Mouse (Mus musculus): Measurements from ENCODE around the gene Htra2. TPM values are rescaled to one million over a fixed set of nuclear protein-coding genes. Genes with fewer than 3 reads are reported as not detected.
A peak's percentile ranks its signal among the peaks of the same experiment; 100 is the strongest.

Htra2 gene
- total and polyA plus RNA-seq, 2 experiments from 2014 or later = 47.0 to 81.0 TPM

DNA sequence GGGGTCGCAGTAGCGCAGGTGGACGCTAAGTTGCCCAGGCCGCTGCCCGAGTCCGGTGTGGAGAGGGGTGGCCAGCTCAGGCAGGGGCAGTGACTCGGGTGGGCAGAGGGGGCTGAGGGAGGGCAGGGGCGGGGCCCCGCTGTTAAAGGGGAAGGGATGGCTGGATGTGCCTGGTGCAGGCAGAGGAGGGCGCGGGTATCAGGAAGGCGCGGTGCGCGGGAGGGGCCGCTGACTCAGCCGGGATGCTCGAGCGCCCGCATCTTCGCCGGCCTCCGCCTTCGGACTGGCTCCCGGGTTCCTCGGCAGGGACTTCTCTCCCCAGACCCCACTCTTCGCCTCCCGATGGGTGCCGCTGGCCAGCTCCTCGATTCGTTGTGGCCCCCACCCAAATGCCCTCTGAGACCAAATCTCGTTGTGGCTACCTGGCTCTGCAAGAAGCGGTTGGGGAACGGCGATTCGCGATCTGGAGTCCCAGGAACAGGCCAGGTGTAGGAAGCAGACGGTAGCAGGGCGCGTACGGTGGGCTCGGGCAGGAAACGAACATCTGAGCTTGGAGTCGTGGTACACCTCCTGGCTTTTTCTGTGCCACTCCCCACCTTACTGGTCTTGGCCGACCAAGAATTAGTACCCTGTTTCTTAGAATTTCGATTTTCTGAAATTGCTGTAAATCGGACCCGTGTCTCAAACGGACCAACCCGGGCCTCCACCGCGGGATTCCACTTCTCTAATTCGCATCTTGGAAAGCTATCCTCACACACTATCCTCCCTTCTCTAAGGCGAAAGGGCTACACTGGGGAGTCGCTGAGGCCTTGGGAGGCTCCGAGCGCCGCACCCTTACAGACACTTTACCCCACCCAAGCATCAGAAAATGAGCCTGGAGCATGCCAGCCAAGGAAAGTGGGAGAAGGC lies 15.5 kb upstream of the Htra2 start:
- 1% methylated on average over 58 of the region's 58 CpGs for WGBS
- H3K9me3 ChIP-seq (ENCODE audit: low read length) = no peaks in the 10 kb centered on the region
- DNase-seq (peak; percentile 84), ATAC-seq (no peak)
- H3K4me2 ChIP-seq (ENCODE audit: low read depth) = no peak overlapping the region
- H3K36me3 ChIP-seq (ENCODE audit: insufficient read depth) = no peaks in the 10 kb centered on the region
- no peak overlapping the region for H3K27ac ChIP-seq (ENCODE audit: low read depth, low read length)
- TF ChIP-seq CTCF (IDR thresholded peaks at IDR 0.05; ENCODE audit: low read depth) = no peak
- no peaks in the 10 kb centered on the region for H3K4me1 ChIP-seq (ENCODE audit: insufficient read depth)
- no peak overlapping the region for H3K4me3 ChIP-seq (ENCODE audit: low read depth, low read length)
- H3K27me3 ChIP-seq (ENCODE audit: insufficient read depth, low read length) = peaks cover 66% of the 10 kb centered on the region
- H3K9ac ChIP-seq = no peak overlapping the region

DNA sequence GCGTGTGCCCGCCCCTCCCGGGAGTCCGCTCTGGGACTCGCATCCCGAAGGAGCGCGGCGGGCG lies 15.0 kb upstream of the Htra2 start, which contains the start of gene Tlx2:
Gene Tlx2 (minus strand): TSS at position 47 of the 64 bp plus-strand sequence.
- Histone ChIP-seq H3K27me3 (ENCODE audit: insufficient read depth, low read length) (peaks cover 66% of the 10 kb centered on the region), H3K4me1 (ENCODE audit: insufficient read depth) (no peaks in the 10 kb centered on the region), H3K4me2 (ENCODE audit: low read depth) (no peak within 1 kb of the TSS), H3K9me3 (ENCODE audit: low read length) (no peaks in the 10 kb centered on the region), H3K9ac (no peak within 1 kb of the TSS), H3K27ac (ENCODE audit: low read depth, low read length) (no peak within 1 kb of the TSS), H3K4me3 (ENCODE audit: low read depth, low read length) (no peak within 1 kb of the TSS), H3K36me3 (ENCODE audit: insufficient read depth) (no peaks in the 10 kb centered on the region)
- TF ChIP-seq CTCF (IDR thresholded peaks at IDR 0.05; ENCODE audit: low read depth) = no peak
- 1% methylated on average over 10 of the region's 10 CpGs for WGBS
- ATAC-seq (no peak), DNase-seq (no peak)

DNA sequence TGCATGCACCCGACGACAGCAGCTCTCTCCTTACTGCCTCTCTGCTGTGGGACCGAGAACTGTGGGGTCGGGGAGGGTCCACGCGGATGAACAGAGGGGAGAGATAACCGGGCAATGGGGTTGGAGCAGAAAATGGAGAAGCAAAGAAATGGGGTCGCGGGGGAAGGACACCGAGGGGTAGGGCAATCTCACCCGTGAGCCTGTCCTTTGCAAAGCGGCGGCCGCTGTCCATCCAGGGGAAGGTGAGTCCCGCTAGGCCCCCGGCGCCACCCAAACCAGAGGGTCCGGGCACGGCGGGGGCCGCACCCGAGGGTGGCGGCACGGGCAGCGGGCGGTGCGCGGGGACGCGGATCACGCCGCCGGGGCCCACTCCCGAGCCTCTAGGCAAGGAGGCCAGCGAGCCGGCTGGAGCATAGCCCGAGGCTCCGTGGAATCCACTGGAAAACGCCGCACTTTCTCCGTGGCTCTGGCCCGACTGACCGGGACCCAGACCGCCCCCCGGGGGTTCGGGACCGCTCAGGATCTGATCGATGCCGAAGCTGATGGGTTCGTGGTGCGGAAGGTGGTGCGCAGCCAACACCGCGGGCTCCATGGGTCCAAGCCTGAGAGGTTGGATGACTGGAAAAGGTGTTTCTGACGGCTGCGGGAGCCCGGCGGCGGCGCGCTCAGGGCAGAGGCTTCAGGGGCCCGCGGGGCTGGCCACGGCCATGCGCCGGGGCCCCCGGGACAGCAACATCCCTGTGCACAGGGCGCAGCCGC lies 14.6 kb upstream of the Htra2 start:
- no peak for TF ChIP-seq CTCF (IDR thresholded peaks at IDR 0.05; ENCODE audit: low read depth)
- peak; percentile 16 for DNase-seq
- WGBS = 3% methylated on average over 68 of the region's 69 CpGs
- ATAC-seq = no peak; the same call in 1 of the 2 replicates
- Histone ChIP-seq H3K9me3 (ENCODE audit: low read length) (no peaks in the 10 kb centered on the region), H3K27ac (ENCODE audit: low read depth, low read length) (no peak overlapping the region), H3K4me3 (ENCODE audit: low read depth, low read length) (no peak overlapping the region), H3K27me3 (ENCODE audit: insufficient read depth, low read length) (peaks cover 67% of the 10 kb centered on the region), H3K4me2 (ENCODE audit: low read depth) (no peak overlapping the region), H3K36me3 (ENCODE audit: insufficient read depth) (no peaks in the 10 kb centered on the region), H3K9ac (no peak overlapping the region), H3K4me1 (ENCODE audit: insufficient read depth) (no peaks in the 10 kb centered on the region)

DNA sequence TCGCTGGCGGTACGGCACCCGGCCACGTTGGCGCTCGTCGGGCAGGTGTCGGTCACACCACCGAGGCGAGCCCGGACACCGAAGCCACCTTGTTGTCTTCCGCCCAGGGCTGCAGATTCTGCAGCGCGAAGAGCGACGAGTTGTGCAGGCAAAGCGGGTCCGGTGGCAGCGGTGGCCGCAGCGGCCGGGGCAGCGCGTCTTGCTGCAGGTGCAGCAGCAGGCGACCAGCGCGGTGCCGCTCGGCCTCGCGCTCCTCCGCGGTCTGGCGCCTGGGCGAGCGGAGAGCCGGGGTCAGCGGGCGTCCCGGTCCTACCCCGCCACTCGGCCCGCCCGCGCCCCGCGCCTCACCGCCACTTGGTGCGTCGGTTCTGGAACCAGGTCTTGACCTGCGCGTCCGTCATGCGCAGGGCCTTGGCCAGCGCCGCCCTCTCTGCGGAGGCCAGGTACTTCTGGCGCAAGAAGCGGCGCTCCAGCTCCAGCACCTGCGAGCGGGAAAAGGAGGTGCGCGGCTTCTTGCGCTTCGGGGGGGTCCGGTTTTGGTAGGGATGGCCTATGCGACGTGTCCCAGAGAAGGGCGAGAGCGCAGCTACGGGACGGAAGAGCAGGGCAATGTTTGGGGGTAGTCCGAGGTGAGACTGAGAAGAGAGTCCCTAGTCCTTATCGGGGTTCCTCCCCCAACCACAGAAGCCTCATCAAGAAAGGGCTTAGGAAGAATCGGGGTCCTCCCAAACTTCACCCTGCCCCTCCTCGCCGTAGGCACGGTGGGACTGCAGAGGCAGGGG lies 13.8 kb upstream of the Htra2 start:
- Histone ChIP-seq H3K9ac (no peak overlapping the region), H3K27ac (ENCODE audit: low read depth, low read length) (no peak overlapping the region), H3K4me2 (ENCODE audit: low read depth) (no peak overlapping the region), H3K27me3 (ENCODE audit: insufficient read depth, low read length) (peaks cover 60% of the 10 kb centered on the region), H3K9me3 (ENCODE audit: low read length) (no peaks in the 10 kb centered on the region), H3K4me3 (ENCODE audit: low read depth, low read length) (0 out of 2 replicates have a peak overlapping the region, but pooled peaks have one; percentile 9), H3K36me3 (ENCODE audit: insufficient read depth) (no peaks in the 10 kb centered on the region), H3K4me1 (ENCODE audit: insufficient read depth) (no peaks in the 10 kb centered on the region)
- ATAC-seq = no peak
- no peak for DNase-seq
- TF ChIP-seq CTCF (IDR thresholded peaks at IDR 0.05; ENCODE audit: low read depth) = no peak
- 2% methylated on average over 81 of the region's 81 CpGs for WGBS

DNA sequence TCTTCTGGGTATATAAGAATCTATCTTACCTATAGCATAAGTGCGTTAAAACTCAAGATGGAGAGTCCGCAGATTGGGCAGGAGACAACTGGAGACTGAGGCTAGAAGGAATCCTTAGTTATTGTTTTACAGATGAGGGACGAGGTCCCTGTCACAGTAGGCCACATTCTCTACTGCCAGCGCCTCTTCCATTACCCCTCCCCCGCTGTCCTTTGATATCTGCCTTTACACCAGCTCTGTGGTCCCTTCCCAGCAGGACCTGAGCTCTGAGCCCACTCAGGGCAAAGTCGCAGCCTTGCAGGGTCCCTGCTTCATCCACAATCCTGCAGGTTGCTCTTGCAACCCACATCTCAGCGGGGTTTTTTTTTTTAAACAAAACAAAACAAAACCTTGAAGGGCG lies 13.1 kb upstream of the Htra2 start:
- ATAC-seq (no peak), DNase-seq (no peak)
- TF ChIP-seq CTCF (IDR thresholded peaks at IDR 0.05; ENCODE audit: low read depth) = no peak
- H3K4me1 ChIP-seq (ENCODE audit: insufficient read depth) = no peaks in the 10 kb centered on the region
- no peak overlapping the region for H3K4me2 ChIP-seq (ENCODE audit: low read depth)
- no peak overlapping the region for H3K27ac ChIP-seq (ENCODE audit: low read depth, low read length)
- WGBS = 3% methylated on average over 8 of the region's 8 CpGs
- H3K9me3 ChIP-seq (ENCODE audit: low read length) = no peaks in the 10 kb centered on the region
- H3K27me3 ChIP-seq (ENCODE audit: insufficient read depth, low read length) = peaks cover 59% of the 10 kb centered on the region
- H3K4me3 ChIP-seq (ENCODE audit: low read depth, low read length) = no peak overlapping the region
- H3K36me3 ChIP-seq (ENCODE audit: insufficient read depth) = no peaks in the 10 kb centered on the region
- H3K9ac ChIP-seq = no peak overlapping the region

DNA sequence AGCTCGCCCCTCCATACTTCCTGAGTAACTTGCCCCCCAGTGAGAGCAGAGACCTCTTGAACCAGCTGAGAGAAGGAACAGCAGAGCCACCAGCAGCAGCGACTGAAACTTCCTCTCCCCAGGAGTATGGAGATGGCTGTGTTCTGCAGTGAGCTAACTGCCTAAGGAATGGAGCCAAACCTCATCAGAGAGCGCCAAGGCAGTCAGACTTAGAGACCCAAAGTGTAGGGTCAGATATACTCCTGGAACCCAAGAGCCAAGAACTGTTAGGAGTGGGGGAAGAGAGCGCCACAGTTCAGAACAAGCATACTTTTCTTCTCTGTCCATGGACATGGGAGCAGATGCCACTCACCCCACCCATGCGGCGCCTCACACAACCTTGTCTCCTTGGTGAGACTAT lies 11.4 kb upstream of the Htra2 start:
- Histone ChIP-seq H3K36me3 (ENCODE audit: insufficient read depth) (no peaks in the 10 kb centered on the region), H3K27me3 (ENCODE audit: insufficient read depth, low read length) (peaks cover 56% of the 10 kb centered on the region), H3K4me2 (ENCODE audit: low read depth) (no peak overlapping the region), H3K4me3 (ENCODE audit: low read depth, low read length) (no peak overlapping the region), H3K9ac (no peak overlapping the region), H3K9me3 (ENCODE audit: low read length) (no peaks in the 10 kb centered on the region), H3K4me1 (ENCODE audit: insufficient read depth) (no peaks in the 10 kb centered on the region), H3K27ac (ENCODE audit: low read depth, low read length) (no peak overlapping the region)
- no peak for DNase-seq
- ATAC-seq = no peak
- TF ChIP-seq CTCF (IDR thresholded peaks at IDR 0.05; ENCODE audit: low read depth) = no peak
- WGBS = 26% methylated on average over 6 of the region's 6 CpGs

DNA sequence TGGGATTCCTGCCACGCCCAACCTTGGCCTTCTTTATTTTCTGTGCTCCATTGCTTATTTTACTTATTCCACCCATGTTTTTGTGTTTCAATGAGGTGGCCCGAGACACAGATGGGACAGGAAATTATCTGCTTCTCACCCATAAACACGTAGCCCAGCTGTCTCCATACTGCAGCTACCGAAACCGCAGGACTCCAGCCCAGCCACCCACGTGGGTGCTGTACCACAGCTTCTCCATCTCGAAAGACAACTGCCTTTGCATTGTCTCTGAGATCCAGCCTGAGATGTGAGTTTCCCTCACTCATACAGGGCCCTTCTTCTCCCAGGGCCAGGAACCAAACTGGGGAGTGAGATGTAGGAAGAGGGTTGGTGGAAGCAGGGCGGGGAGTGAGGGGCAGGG lies 10.9 kb upstream of the Htra2 start:
- Histone ChIP-seq H3K27me3 (ENCODE audit: insufficient read depth, low read length) (peaks cover 52% of the 10 kb centered on the region), H3K36me3 (ENCODE audit: insufficient read depth) (no peaks in the 10 kb centered on the region), H3K9me3 (ENCODE audit: low read length) (no peaks in the 10 kb centered on the region), H3K27ac (ENCODE audit: low read depth, low read length) (no peak overlapping the region), H3K9ac (no peak overlapping the region), H3K4me3 (ENCODE audit: low read depth, low read length) (no peak overlapping the region), H3K4me2 (ENCODE audit: low read depth) (no peak overlapping the region), H3K4me1 (ENCODE audit: insufficient read depth) (no peaks in the 10 kb centered on the region)
- ATAC-seq (no peak), DNase-seq (no peak)
- TF ChIP-seq CTCF (IDR thresholded peaks at IDR 0.05; ENCODE audit: low read depth) = no peak
- 43% methylated on average over 8 of the region's 8 CpGs for WGBS
